Mouse (Mus musculus) adrenal gland, postnatal 36 days (tissue): Measurements from ENCODE around the gene Oxct2a. TPM values are rescaled to one million over a fixed set of nuclear protein-coding genes. Genes with fewer than 3 reads are reported as not detected.
"Not testable (repeated sequence)": the region's sequence is repeated elsewhere in the genome, so short reads cannot be mapped to it uniquely, and the experiment has no call there.

Experiments used
- DNase-seq, 2 experiments: peaks; one replicate each; pipeline ENCODE4 v3.0.0; 2021; ENCODE audit warnings: mixed read lengths in 1 of 2
- total RNA-seq, 2 experiments: library from RNA; stranded (reverse); gene quantifications; 2 replicates each; pipeline ENCODE4 v1.2.3; 2021

Gene Oxct2a
- total RNA-seq, 2 experiments from 2014 or later, result not detected

GRCm38 (mm10) chr4:123311845-123312244 lies 11.6 kb downstream of the Oxct2a start:
- no peak for DNase-seq

GRCm38 (mm10) chr4:123308292-123308691 lies 15.1 kb downstream of the Oxct2a start:
- no peak for DNase-seq

- DNase-seq, result no peak
These were observed 16.4 kb downstream of the Oxct2a start for GRCm38 (mm10) chr4:123306999-123307398.

GRCm38 (mm10) chr4:123305789-123306188 lies 17.6 kb downstream of the Oxct2a start:
- DNase-seq, result no peak

GRCm38 (mm10) chr4:123298980-123299670 lies 24.3 kb downstream of the Oxct2a start:
- DNase-seq, result peak; percentile 59 to 75

GRCm38 (mm10) chr4:123298226-123298625 lies 25.2 kb downstream of the Oxct2a start:
- no peak for DNase-seq

- peak; percentile 57 to 59 for DNase-seq
These were observed 26.1 kb downstream of the Oxct2a start for GRCm38 (mm10) chr4:123297195-123297960.

GRCm38 (mm10) chr4:123296148-123296534 lies 27.3 kb downstream of the Oxct2a start:
- DNase-seq, result no peak

- no peak for DNase-seq
These were observed 27.8 kb downstream of the Oxct2a start for GRCm38 (mm10) chr4:123295516-123296147.

GRCm38 (mm10) chr4:123295026-123295425 lies 28.4 kb downstream of the Oxct2a start:
- not testable (repeated sequence) for DNase-seq

- no peak for DNase-seq
These were observed 29.6 kb downstream of the Oxct2a start for GRCm38 (mm10) chr4:123293661-123294443.

- DNase-seq, result no peak
These were observed 30.4 kb downstream of the Oxct2a start for GRCm38 (mm10) chr4:123292989-123293388.

GRCm38 (mm10) chr4:123292390-123292789 lies 31.0 kb downstream of the Oxct2a start:
- DNase-seq, result no peak

GRCm38 (mm10) chr4:123289038-123289437 lies 34.4 kb downstream of the Oxct2a start:
- no peak for DNase-seq

GRCm38 (mm10) chr4:123286790-123287189 lies 36.6 kb downstream of the Oxct2a start:
- DNase-seq, result no peak

GRCm38 (mm10) chr4:123284731-123285624 lies 38.5 kb downstream of the Oxct2a start:
- no peak for DNase-seq

- DNase-seq, result peak; percentile 48 to 52
These were observed 39.8 kb downstream of the Oxct2a start for GRCm38 (mm10) chr4:123283675-123284064.

- peak; percentile 73 to 76 for DNase-seq
These were observed 40.3 kb downstream of the Oxct2a start for GRCm38 (mm10) chr4:123282915-123283674.

GRCm38 (mm10) chr4:123282500-123282899 lies 40.9 kb downstream of the Oxct2a start:
- peak; percentile 94 to 97 for DNase-seq

- no peak for DNase-seq
These were observed 43.3 kb downstream of the Oxct2a start for GRCm38 (mm10) chr4:123280117-123280516.
